Mouse (Mus musculus) left cerebral cortex, postnatal 36 days (tissue): ENCODE data around the gene Cadps2. TPM values are rescaled to one million over a fixed set of nuclear protein-coding genes. Genes with fewer than 3 reads are reported as not detected.

ENCODE experiments used
- DNase-seq, 2 experiments: peaks; one replicate each; pipeline ENCODE4 v3.0.0; 2021 to 2022; ENCODE audit warnings: low spot score in 2 of 2, mixed read lengths in 1 of 2
- intact Hi-C: fragments of 180-260 bp; cut with DNase I; formaldehyde crosslinking; loops from one replicate; pipeline ENCODE4 v1.15.1; 2025
- total RNA-seq, 2 experiments: library from RNA; stranded (reverse); gene quantifications; 2 replicates each; pipeline ENCODE4 v1.2.3; 2021

Gene Cadps2
- 10 to 100 TPM; 79.3 to 97.3 TPM for total RNA-seq

DNA sequence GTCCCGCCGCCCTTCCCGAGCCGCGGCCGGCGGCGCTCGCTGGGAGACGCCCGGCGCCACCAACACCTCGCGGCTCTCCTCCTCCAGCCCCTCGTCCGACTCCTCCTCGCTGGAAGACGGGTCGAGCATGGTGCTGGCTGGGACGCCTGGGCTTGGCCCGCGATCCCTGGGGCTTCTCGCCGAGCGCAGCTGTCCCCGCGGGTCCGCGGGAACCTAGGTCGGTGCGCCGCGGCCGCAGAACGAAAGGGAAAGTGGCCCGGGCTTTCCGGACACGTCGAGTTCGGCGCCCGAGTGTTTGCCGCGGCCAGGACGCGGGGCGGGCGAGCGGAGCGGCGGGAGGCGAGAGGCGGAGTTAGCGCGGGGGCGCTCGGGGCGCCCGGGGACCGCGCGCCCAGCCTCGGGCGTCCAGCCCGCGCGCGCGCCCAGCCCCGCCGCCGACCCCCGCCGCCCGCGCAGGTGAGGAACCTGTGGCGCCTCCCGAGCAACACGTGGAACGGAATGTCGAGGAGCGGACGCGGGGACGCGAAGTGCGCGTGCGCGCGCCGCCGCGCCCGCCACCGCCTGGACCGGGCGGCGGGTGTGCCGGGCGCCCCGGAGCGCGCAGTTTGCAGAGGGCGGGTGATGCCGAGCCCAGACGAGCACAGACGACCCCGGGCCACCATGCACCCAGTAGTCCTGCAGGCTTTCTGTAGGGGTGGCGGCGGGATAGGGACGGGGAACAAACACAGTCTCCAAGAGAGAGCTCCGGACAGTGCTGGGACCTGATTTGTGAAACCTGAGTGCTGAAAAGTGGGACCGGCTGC is at the start of gene Cadps2:
Gene Cadps2 (minus strand): TSS at position 413 of the 803 bp plus-strand sequence.
- intact Hi-C loops = no loop called here
- peak; percentile 56 to 64 for DNase-seq

DNA sequence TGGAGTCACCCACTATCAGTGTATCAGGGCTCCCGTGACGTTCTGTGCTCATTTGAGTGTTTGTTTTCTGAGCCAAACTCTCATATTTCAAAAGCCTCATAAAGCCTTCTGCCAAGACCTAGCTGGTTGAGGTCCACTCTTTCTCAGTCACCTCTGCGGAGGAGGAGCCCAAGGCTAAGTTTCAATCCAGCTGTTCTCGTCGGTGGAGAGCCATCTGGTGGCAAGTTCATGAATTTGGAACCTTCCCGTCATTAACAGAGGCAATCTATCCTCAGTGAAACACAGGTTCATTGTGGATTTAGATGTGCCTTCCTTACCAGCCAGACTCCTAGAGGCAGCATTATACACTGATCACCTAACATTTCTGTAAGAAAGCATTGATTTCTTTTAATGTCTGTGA is 47.2 kb upstream of the Cadps2 start:
- no peak for DNase-seq
- intact Hi-C loops = loop anchor here (10.0 kb wide), 1 partner anchor 392 kb away; no protein-coding TSS in a partner anchor

DNA sequence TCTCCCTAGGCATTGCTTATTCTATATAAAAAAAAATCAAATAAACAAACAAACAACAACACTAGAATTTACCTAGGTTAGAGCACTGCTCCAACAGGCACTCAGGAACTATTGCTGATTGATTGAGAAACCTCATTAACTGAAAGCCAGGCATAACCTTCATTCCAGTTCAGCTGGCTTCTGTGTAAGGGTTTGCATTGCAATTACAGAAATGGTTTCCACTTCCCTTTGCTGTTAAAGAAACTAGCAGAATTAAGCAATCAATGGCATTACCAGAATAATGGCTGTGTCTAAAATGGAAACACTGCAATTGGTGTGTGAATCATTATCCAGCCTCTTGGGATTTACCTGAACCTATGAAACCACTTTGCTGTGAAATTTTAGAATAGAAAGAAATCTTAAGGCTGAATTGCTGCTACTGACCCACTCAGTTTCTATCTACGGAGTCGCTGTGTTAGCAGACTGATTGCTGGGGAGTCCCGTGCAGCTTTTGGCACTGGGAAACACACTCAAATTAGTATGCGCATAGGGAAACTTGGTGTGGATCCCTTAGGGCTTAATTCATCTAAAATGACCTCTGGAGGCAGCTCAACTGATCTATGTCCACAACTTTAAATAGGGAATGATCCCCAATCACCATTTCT is 37.7 kb upstream of the Cadps2 start:
- intact Hi-C loops = no loop called here
- DNase-seq = no peak

DNA sequence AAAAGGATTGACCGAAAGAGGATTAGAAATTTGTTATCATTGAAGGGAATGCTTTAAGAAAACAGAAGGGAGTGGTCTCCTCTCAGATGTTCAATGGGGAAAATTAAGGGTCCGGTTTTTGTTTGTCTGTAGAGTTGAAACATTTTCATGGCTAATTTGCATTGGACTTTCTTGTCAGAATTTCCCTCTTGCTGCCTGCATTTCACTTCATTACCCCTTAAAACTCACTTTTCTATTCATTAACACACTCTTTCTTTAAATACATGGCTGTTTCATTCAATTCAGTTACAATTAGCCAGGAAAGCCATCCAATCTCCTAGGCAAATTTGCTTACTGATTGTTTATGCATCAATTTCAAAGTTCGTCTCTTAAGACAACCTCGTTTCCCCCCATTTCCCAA is 37.1 kb upstream of the Cadps2 start:
- no peak for DNase-seq
- intact Hi-C loops = no loop called here

GRCm38 (mm10) chr6:23873812-23874211 is 34.6 kb upstream of the Cadps2 start:
- no peak for DNase-seq
- intact Hi-C loops = no loop called here

DNA sequence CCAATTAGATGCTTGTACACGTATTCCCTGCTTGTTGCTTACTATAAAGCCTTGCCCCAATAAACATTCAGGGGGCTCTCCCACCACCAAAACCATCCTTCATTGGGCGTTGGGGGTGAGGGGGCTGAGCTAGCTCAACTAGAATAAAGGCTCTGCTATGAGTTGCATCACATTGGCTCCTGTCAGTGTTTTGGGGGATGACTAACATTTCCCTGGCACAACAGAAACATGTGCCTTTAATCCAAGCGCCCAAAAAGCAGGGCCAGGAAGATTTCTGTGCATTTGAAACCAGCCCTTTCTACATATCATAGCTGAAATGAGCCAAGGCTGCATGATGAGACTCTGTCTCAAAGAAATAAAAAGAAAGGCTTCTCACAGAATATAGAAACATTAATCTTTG is 34.0 kb upstream of the Cadps2 start:
- DNase-seq = no peak
- intact Hi-C loops = no loop called here

DNA sequence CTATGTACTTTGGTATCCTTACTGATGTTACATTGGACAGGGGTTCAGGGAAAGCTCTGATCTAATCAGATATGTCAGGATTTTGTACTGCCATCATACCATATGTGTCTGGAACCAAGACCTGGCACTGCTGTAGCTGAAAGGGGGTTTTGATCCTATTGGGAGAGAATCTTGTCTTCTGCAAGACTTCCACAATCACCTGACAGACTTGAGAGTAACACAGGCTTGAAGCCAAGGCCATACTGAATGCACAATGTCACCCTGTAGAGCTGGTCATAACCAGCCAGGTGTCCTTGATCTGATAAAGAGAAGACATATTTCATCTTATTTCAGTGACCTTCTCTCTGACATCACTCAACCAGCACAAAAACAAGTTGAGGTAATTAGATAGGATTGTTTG is 30.8 kb upstream of the Cadps2 start:
- intact Hi-C loops = no loop called here
- DNase-seq = no peak

DNA sequence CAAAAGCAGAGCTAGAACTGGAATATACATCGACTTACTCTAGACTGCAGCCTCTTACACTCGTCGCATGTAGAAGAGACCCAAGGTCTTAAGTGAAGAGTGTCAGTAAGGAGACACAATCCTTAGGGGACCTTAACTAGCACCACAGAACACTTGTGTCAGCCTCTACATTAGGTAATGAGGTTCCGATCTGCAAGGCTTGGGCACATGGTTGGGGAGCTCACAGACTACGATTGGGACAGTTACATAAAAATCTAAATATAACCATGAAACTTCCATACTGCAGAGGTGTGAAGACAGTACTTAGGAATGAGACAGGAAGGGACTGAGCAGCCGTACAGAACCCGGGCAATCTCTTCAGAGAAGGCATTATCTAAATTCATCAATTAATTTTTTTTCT is 27.1 kb upstream of the Cadps2 start:
- intact Hi-C loops = no loop called here
- DNase-seq = no peak

- intact Hi-C loops = no loop called here
- DNase-seq = peak in 1 of 2 experiments; percentile 6
Observed at GRCm38 (mm10) chr6:23853464-23853863, 14.2 kb upstream of the Cadps2 start.

- intact Hi-C loops = no loop called here
- no peak for DNase-seq
Observed at GRCm38 (mm10) chr6:23840001-23840400, 780 bp upstream of the Cadps2 start.

- peak; percentile 19 to 31 for DNase-seq
- intact Hi-C loops = no loop called here
Observed at GRCm38 (mm10) chr6:23838401-23839008, 716 bp downstream of the Cadps2 start.

DNA sequence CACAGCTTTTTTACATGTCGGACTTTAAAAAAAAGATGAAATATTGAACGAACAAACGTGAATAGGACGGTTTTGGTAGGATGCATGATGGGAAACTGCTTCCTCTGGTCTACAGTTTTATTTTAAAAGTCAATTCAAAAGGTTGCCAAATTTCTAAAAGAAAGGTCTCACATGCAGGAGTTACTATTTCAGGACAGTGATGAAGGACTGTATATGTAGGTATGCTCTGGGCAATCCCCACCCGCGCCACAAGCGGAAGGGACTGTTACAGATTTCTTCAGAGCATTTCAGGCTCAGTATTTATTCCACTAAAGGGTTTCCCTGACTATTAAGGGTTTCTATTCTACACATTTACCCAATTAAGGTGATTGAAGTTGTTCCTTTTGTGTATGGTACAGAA is 1.6 kb downstream of the Cadps2 start:
- DNase-seq = no peak
- intact Hi-C loops = no loop called here

- intact Hi-C loops = no loop called here
Observed at GRCm38 (mm10) chr6:23837127-23837526, 2.1 kb downstream of the Cadps2 start.

GRCm38 (mm10) chr6:23836694-23837093 is 2.5 kb downstream of the Cadps2 start:
- intact Hi-C loops = no loop called here
- DNase-seq = no peak

More at GRCm38 (mm10) chr6:23837127-23837526, 2.1 kb downstream of the Cadps2 start:
- DNase-seq = no peak

GRCm38 (mm10) chr6:23835552-23835951 is 3.7 kb downstream of the Cadps2 start:
- DNase-seq = no peak

GRCm38 (mm10) chr6:23830741-23831140 is 8.5 kb downstream of the Cadps2 start:
- no peak for DNase-seq
- intact Hi-C loops = no loop called here

More at GRCm38 (mm10) chr6:23835552-23835951, 3.7 kb downstream of the Cadps2 start:
- intact Hi-C loops = no loop called here

- no peak for DNase-seq
- intact Hi-C loops = no loop called here
Observed at GRCm38 (mm10) chr6:23829338-23829737, 9.9 kb downstream of the Cadps2 start.

DNA sequence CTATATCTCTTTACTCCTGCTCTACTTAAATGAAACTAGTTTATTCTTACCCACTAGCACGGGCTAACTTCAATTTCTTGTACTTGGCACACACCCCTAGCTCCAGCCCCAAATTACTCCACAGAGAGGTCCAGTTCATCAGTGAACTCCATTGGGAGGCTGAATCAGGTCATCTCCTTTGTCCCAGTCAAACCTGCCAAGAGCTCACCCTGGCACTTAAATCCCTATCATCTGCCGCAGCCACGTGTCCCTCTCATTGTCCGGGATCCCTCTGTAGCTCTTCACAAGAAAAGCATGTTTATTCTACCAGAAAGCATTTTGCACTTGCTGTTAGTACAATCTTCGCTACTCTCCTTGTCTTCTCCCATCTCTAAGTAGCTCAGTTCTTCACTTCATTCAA is 17.4 kb downstream of the Cadps2 start:
- intact Hi-C loops = no loop called here
- no peak for DNase-seq

- intact Hi-C loops = no loop called here
- no peak for DNase-seq
Observed at GRCm38 (mm10) chr6:23810087-23810486, 29.1 kb downstream of the Cadps2 start.

GRCm38 (mm10) chr6:23809344-23809743 is 29.9 kb downstream of the Cadps2 start:
- intact Hi-C loops = no loop called here
- DNase-seq = no peak

DNA sequence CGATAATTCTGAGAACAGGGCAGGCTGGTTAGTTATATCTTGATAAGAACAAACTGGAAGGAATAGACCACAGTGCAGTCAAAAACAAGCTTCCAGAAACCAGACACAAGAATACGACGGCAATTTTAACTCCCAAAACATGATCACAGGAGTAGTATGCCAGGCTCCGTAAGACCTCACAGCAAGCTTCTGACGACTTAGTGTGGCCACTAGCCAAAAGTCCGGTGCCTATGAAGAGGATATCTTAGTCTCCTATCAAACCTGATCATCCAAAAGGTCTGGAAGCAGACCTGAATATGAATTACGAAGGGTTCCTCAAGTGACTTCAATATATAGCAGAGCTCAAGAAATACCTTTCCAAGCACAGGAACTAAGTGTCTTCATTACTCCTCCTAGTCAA is 33.9 kb downstream of the Cadps2 start:
- DNase-seq = no peak
- intact Hi-C loops = no loop called here
